Mouse (Mus musculus): ENCODE data around the gene Gm16223. TPM values are rescaled to one million over a fixed set of nuclear protein-coding genes. Genes with fewer than 3 reads are reported as not detected.

The Gm16223 gene
- total RNA-seq, 2 experiments from 2014 or later, result 0.10 TPM; not detected in 1

DNA sequence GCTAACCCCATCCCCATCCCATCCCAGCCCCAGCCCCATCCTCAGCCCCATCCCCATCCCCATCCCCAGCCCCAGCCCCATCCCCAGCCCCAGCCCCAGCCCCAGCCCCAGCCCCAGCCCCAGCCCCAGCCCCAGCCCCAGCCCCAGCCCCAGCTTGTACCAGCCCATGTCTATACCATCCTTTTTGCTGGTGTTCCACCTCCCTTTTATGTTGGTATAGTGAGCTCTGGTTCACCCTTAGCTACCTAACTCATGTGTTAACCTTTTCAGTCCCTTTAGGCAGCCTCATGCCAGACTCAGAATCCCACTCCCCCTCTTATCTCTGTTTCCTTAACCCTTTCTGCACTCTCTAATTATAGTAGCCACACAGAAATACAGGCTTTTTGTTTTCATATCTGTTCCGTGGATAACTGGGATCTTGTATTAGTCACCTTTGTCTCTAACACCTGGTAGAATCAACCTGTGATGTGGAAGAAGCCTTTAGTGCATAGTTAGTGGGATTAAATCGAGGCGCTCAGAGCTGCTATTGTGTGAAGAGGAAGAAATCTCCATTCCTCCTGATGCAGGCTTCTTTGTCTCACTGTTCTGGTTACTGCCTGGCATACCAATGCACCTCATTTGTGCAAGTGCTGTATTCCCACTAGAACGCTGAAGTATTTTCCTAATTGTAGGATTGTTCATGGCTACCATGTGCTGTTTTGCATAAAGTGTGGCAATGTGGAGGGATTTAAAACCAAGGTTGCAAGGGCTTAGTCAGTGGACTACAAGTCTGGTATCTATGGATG, 144.0 kb downstream of the Gm16223 start:
- DNase-seq, result no peak
- intact Hi-C loops (cut with DNase I), result no loop called here

DNA sequence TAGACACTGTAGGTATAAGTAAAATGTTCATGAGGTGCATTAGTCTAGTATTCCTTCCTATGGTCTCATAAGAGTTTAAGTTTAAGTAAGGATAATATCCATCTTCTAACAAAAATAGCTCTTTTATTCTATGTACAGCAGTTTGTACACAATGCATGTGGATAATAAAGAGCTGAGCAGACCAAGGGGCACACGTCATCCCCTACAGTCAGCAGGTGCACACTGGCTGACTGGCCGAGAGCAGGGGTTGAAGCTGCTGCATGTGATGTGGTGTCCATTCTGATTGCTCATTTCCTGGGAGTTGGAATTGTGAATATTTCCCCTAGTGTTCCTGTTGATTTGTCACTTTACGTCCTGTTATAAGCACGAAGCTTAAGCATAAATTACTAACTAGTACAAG, 144.6 kb downstream of the Gm16223 start:
- DNase-seq, result no peak
- intact Hi-C loops (cut with DNase I), result no loop called here

- intact Hi-C loops (cut with DNase I), result no loop called here
- no peak for DNase-seq
These were observed 157.1 kb downstream of the Gm16223 start for GRCm38 (mm10) chr5:42224840-42225239.

GRCm38 (mm10) chr5:42228631-42229030, 160.9 kb downstream of the Gm16223 start:
- DNase-seq, result no peak
- intact Hi-C loops (cut with DNase I), result no loop called here

- intact Hi-C loops (cut with DNase I), result no loop called here
- DNase-seq, result no peak
These were observed 171.5 kb downstream of the Gm16223 start for GRCm38 (mm10) chr5:42239291-42239690.

DNA sequence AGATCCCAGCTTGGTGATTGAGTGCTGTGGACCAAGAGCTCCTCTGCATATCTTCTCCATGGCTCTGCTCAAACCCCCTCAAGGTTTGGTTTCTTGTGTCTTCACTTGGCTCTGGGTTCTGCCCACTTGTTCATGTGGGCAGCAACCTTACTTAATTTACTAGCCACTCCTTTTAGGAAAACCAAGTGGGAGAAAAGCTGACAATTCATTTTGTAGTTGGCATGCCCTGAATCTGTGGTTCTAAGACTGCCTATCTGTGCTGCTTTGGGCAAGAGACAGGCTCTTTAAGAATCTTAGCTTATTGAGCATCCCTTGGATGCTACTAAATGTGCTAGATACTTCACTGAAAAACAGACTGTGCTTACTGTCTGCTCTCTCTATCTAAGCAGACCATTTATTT, 172.0 kb downstream of the Gm16223 start:
- DNase-seq, result no peak
- intact Hi-C loops (cut with DNase I), result no loop called here

GRCm38 (mm10) chr5:42250376-42250775, 182.6 kb downstream of the Gm16223 start:
- intact Hi-C loops (cut with DNase I), result no loop called here
- no peak for DNase-seq

Other genes starting within 250 kb of the Gm16223 start
- gene Bod1l, start 223.6 kb upstream of the Gm16223 start, total RNA-seq (2021), result 10 to 100 TPM; 12.0 to 15.6 TPM